Mouse (Mus musculus) CD4-positive helper T cell, adult 2 months (primary cell): ENCODE measurements at regions not wholly inside any gene's neighbourhood (a gene's known extent, or its start where the extent isn't known, plus 50 kb on each side); places are given as distances from the start of the nearest gene placed in this dataset.

Experiments used
- DNase-seq: peaks from one replicate; pipeline ENCODE4 v3.0.0-alpha.2; 2012; ENCODE audit warnings: low read depth, missing footprints, low spot score

- no peak for DNase-seq
Observed at GRCm38 (mm10) chr13:107540784-107541634, 503.2 kb upstream of the Smim15 start.

- no peak for DNase-seq
Observed at GRCm38 (mm10) chr13:107540305-107540704, 503.9 kb upstream of the Smim15 start.

- no peak for DNase-seq
Observed at GRCm38 (mm10) chr13:107539867-107540266, 504.4 kb upstream of the Smim15 start.

- DNase-seq, result no peak
Observed at GRCm38 (mm10) chr13:107539326-107539725, 504.9 kb upstream of the Smim15 start.

GRCm38 (mm10) chr13:107535213-107535612, 509.0 kb upstream of the Smim15 start:
- no peak for DNase-seq

- no peak for DNase-seq
Observed at GRCm38 (mm10) chr13:107533323-107533722, 510.9 kb upstream of the Smim15 start.

- no peak for DNase-seq
Observed at GRCm38 (mm10) chr13:107531528-107531927, 509.6 kb upstream of the Kif2a start.

- no peak for DNase-seq
Observed at GRCm38 (mm10) chr13:107531026-107531425, 509.1 kb upstream of the Kif2a start.

GRCm38 (mm10) chr13:107530392-107530791, 508.5 kb upstream of the Kif2a start:
- DNase-seq, result no peak

- DNase-seq, result no peak
Observed at GRCm38 (mm10) chr13:107528724-107529456, 507.0 kb upstream of the Kif2a start.

GRCm38 (mm10) chr13:107522942-107523341, 501.0 kb upstream of the Kif2a start:
- peak; percentile 16 for DNase-seq

GRCm38 (mm10) chr13:107514236-107514635, 492.3 kb upstream of the Kif2a start:
- DNase-seq, result no peak

GRCm38 (mm10) chr13:107513274-107514146, 491.6 kb upstream of the Kif2a start:
- no peak for DNase-seq

- DNase-seq, result no peak
Observed at GRCm38 (mm10) chr13:107507336-107507735, 485.4 kb upstream of the Kif2a start.

- DNase-seq, result no peak
Observed at GRCm38 (mm10) chr13:107506832-107507231, 484.9 kb upstream of the Kif2a start.

GRCm38 (mm10) chr13:107505318-107505717, 483.4 kb upstream of the Kif2a start:
- no peak for DNase-seq

- no peak for DNase-seq
Observed at GRCm38 (mm10) chr13:107502261-107502660, 480.3 kb upstream of the Kif2a start.

- no peak for DNase-seq
Observed at GRCm38 (mm10) chr13:107500776-107501489, 479.0 kb upstream of the Kif2a start.

GRCm38 (mm10) chr13:107499296-107499695, 477.4 kb upstream of the Kif2a start:
- no peak for DNase-seq

GRCm38 (mm10) chr13:107495161-107495732, 473.3 kb upstream of the Kif2a start:
- DNase-seq, result no peak

- DNase-seq, result no peak
Observed at GRCm38 (mm10) chr13:107493765-107494164, 471.8 kb upstream of the Kif2a start.
